Mouse (Mus musculus) G1E (cell line): ENCODE data around the gene Gpat3.

ENCODE experiments used
- CTCF ChIP-seq: IDR thresholded peaks from 2 replicates; pipeline ENCODE4 v1.5.1; 2012; ENCODE audit warnings: low read depth, low read length, inconsistent platforms, mixed read lengths
- GATA1 ChIP-seq: IDR thresholded peaks from 2 replicates; pipeline ENCODE4 v1.6.1; 2012; ENCODE audit warnings: borderline replicate concordance, low read length, inconsistent platforms, mixed read lengths

- no peak for TF ChIP-seq CTCF
- no peak for TF ChIP-seq GATA1
Measured at GRCm38 (mm10) chr5:100825975-100826374, 19.5 kb upstream of the Gpat3 start.
